Mouse (Mus musculus) bone marrow macrophage, adult 2 months (primary cell): ENCODE measurements around the gene Mbd3. TPM values are rescaled to one million over a fixed set of nuclear protein-coding genes. Genes with fewer than 3 reads are reported as not detected.

Source experiments
- H3K27ac ChIP-seq: 2 replicates; pipeline ENCODE4 v1.5.1; 2012; ENCODE audit warnings: low read depth, low read length; ENCODE audit not compliant: insufficient read depth
- H3K4me1 ChIP-seq: 2 replicates; pipeline ENCODE4 v1.6.1; 2012; ENCODE audit warnings: low read length; ENCODE audit not compliant: control insufficient read depth, insufficient read depth
- H3K4me3 ChIP-seq: 2 replicates; pipeline ENCODE4 v1.5.1; 2012; ENCODE audit warnings: mild to moderate bottlenecking, low read length, moderate library complexity; ENCODE audit not compliant: insufficient read depth
- CTCF ChIP-seq: IDR thresholded peaks from 2 replicates; pipeline ENCODE4 v1.5.1; 2012; ENCODE audit warnings: low read depth, mild to moderate bottlenecking, low read length, moderate library complexity
- POLR2A ChIP-seq: IDR thresholded peaks from 2 replicates; pipeline ENCODE4 v1.6.1; 2012; ENCODE audit warnings: mild to moderate bottlenecking, low read depth, low read length, borderline replicate concordance
- polyA plus RNA-seq: library from polyadenylated mRNA; stranded (reverse); fragments of >200 nt; gene quantifications from 2 replicates; pipeline ENCODE4 v1.2.4, GENCODE M21; 2012; ENCODE audit not compliant: missing spikeins, insufficient read depth, insufficient read length

Mbd3 gene
- 55.6 and 58.2 TPM in 2 replicates for polyA plus RNA-seq

DNA sequence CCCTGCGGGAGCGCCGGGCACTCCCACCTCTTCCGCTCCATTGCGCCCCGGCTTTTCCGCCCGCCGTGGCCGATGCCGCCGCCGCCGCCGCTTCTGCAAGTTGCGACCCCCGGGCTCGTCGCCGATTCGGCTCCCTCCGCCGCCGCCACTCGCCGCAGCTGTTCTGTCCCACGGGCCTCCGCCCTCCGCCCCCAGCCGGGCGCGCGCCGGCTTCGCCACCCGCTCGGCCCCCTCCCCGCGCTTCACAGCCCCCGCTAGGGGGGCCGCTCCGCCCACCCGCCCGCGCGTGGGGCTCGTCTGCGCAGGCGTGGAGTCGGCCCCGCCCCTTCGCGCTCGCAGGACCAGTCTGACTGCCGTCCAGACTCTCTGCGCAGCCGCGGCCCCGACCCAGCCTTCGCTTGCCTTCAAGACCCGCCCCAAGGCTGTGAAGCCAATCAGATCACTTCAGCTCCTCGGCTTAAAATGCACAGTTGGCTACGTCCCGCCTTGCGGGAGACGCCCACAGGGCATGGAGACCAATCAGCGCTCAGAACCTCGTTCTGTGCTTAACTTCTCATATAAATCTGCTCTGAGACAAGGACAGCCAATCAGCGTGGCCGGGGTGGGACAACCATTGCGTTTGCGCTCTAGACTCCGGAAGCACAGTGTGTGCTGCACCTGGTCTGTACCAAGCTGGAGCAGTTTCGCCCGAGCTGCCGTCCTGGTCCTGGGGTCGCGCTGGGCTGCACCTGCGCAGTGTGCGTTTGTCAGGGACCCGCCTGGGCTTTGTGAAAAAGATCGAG lies at the start of gene Mbd3:
TSS of gene Mbd3 (minus strand) at position 360 of the 782 bp plus-strand sequence.
- peak within 1 kb of the TSS; percentile 95 for H3K27ac ChIP-seq
- TF ChIP-seq CTCF (no peak), POLR2A (peak; percentile 89)
- peaks cover 30% of the 10 kb centered on the region for H3K4me1 ChIP-seq
- H3K4me3 ChIP-seq = peak within 1 kb of the TSS; percentile 84

DNA sequence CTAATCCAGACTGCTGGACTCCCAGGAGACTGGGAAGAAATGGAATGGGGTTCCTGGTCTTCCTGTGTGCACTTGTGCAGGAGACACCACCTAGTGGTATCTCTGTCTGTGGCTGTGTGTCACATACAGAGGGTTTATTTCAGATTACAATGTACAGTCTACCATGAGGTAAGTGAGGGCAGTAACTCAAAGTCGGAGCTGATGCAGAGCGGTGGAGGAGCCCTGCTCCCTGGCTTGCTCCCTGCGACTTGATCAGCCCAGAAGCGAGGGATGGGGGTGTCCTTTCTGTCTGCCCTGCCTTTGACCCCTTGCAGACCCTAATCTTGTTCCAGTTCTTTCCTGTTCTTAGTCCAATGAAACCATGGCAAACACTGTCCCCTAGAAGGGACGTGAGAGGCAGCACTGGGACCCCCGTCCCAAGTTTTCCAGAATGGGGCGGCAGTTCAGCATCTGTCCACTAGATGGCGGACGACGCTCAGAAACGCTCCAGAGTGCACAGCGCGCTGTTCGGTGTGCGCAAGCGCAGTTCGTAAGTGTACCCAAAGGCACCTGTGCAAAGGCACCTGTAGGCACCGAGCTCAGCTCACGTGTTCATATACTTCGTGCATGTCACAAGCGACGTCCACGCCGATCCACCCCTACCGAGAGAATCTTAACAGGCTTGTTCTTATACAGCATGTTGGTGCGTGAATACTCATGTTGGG lies 46.7 kb upstream of the Mbd3 start:
- H3K4me3 ChIP-seq = no peak overlapping the region
- TF ChIP-seq POLR2A = no peak
- TF ChIP-seq CTCF = peak; percentile 89
- no peaks in the 10 kb centered on the region for H3K4me1 ChIP-seq
- no peak overlapping the region for H3K27ac ChIP-seq

DNA sequence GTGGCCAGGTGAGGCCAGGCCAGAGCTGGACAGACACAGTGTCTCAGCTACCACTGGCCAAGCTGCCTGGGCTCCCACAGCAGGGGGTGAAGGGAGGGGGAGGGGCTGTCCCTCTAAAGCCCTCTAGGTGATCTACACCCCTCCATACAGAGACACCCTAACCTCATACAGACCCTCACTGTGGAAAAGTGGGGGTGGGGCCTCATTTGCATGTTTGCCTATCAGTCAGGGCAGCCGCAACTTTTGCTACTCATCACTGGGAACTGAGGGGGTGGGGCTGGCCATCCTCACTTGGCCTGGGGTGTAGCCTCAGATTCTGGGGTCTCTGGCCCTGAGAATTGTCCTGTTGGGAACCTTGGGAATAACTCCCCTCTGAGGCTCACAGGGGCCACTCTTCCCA lies 45.7 kb upstream of the Mbd3 start:
- H3K27ac ChIP-seq = no peak overlapping the region
- no peak for TF ChIP-seq POLR2A
- TF ChIP-seq CTCF = no peak

DNA sequence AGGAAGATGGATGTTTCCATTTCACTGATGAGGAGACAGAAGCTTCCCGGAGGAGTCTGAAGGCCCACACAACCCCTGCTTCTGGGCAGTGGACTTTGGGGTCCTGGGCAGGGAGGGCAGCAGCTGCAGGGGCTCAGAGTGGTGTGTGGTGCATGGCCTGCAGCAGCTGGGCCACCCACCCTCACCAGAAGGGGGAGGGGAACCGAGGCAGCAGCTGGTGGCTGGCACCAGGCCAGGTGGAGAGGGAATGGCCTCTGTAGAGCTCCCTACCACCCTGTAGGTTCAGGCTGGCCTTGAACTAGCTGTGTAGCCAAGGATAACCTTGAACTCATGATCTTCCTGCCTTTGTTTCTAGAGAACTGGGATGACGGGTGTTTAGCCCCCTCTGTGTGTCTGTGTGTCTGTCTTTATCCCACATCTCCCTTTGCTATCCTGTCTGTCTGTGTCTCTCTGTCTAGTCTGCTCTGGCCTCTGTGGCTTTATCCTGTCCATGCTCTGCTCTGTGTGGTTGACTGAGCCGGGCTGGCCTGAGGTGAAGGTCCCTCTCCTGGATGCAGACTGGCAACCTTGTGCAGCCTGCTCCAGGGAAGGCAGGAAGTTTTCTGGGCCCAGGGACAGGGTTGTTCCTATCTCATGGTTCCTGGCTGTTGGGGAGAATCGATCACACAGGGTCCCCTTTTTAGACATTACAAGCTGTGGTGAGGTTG lies 45.1 kb upstream of the Mbd3 start:
- Histone ChIP-seq H3K4me3 (no peak overlapping the region), H3K4me1 (no peaks in the 10 kb centered on the region), H3K27ac (no peak overlapping the region)
- no peak for TF ChIP-seq CTCF
- no peak for TF ChIP-seq POLR2A

More for the DNA sequence above, 45.7 kb upstream of the Mbd3 start:
- Histone ChIP-seq H3K4me3 (no peak overlapping the region), H3K4me1 (no peaks in the 10 kb centered on the region)

DNA sequence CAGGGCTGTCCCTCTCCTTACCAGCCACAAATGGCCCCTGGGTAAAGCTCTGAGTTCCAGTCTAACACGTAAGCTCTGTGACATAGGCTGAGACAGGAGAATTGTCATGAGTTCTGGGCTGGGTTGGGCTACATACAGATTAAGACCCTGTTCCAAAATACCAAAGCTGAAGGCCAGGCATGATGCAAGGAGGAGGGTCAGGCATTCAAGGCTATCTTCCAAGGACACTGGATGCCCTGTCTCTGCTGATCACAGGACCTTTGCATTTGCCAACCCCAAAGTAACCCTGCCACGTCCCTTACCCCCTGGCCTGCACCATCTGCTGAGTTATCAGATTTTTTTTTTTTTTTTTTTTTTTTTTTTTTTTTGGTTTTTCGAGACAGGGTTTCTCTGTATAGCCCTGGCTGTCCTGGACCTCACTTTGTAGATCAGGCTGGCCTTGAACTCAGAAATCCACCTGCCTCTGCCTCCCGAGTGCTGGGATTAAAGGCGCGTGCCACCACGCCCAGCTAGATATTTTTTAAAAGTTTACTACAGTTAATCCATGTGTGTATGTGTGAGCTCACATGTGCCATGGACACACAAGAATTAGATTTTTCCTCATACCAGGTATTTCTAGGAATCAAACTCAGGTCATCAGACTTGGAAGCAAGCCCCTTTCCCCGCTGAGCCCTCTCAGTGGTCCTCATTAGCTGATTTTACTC lies 44.4 kb upstream of the Mbd3 start:
- Histone ChIP-seq H3K4me1 (no peaks in the 10 kb centered on the region), H3K27ac (no peak overlapping the region), H3K4me3 (no peak overlapping the region)
- no peak for TF ChIP-seq CTCF
- no peak for TF ChIP-seq POLR2A

DNA sequence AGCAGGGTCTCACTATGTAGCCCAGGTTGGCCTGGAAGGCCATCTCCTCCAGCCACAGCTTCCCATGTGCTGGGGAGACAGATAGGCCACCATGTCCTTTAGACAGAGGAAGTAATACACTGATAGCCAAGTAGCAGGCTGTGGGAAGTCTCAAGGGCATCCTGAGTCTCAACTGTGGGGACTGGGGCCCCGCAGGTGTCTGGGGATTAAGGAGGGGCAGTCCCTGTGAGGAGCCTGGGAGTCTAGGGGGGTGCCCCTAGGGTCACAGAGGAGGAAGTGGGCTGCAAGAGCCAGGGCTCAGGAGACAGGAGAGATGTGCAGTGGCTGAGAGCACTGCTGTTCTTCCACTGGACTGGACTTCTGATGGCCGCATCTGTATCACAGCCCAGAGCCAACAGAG lies 43.6 kb upstream of the Mbd3 start:
- Histone ChIP-seq H3K4me1 (no peaks in the 10 kb centered on the region), H3K4me3 (no peak overlapping the region), H3K27ac (no peak overlapping the region)
- TF ChIP-seq CTCF (no peak), POLR2A (no peak)

DNA sequence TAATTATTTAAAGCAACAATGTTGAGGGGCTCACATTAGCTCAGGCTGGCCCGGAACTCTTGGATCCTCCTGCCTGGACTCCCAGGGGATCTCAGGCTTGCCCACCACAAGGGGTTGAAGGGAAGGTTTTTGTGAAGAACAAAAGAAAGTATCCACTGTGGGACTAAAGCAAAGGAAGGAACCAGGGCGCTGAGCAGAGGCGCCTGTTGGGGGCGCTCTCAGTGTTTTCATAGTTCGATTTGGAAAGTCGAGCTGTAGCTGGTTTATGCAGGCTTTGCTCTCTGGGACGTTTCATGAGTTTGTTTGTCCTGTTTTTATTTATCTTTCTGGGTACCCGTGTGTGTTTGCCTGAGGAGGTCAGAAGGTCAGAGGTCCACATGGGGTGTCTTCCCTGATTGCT lies 42.2 kb upstream of the Mbd3 start:
- Histone ChIP-seq H3K27ac (no peak overlapping the region), H3K4me3 (no peak overlapping the region), H3K4me1 (no peaks in the 10 kb centered on the region)
- no peak for TF ChIP-seq CTCF

DNA sequence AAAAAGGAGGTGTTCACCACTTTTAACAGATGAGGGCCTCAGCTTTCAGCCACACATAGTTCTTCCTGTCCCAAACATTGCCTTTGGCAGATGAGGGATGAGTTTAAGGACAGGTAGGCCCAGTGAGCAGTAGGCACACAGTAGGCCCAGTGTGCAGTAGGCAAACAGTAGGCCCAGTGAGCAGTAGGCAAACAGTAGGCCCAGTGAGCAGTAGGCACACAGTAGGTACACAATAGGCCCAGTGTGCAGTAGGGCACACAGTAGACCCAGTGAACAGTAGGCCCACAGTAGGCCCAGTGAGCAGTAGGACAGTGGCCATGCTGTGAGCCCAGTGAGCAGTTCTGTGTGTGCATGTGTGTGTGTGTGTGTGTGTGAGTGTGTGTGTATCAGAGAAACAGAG lies 40.7 kb upstream of the Mbd3 start:
- TF ChIP-seq CTCF (no peak), POLR2A (no peak)
- H3K4me3 ChIP-seq = no peak overlapping the region
- no peak overlapping the region for H3K27ac ChIP-seq
- H3K4me1 ChIP-seq = no peaks in the 10 kb centered on the region

DNA sequence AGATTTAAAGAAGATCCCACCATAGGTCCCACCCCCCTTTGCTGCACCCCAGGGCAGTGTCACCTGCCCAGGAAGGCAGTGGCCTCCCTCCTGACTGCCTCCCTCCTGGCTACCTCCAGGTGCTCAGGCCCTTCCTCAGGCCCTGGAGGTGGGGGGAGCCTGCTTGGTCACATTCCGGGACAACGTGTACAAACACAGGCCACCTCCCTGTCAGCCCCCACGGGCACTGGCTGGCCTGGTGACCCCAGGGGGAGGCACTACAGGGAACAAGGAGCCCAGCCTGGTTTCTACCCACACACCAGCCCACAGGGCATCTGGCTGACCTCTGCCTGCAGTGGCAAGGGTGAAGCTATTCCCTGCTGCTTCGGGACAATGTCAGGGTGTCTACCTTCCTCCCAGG lies 38.6 kb upstream of the Mbd3 start:
- TF ChIP-seq POLR2A (no peak), CTCF (no peak)
- Histone ChIP-seq H3K27ac (no peak overlapping the region), H3K4me3 (no peak overlapping the region), H3K4me1 (no peaks in the 10 kb centered on the region)

DNA sequence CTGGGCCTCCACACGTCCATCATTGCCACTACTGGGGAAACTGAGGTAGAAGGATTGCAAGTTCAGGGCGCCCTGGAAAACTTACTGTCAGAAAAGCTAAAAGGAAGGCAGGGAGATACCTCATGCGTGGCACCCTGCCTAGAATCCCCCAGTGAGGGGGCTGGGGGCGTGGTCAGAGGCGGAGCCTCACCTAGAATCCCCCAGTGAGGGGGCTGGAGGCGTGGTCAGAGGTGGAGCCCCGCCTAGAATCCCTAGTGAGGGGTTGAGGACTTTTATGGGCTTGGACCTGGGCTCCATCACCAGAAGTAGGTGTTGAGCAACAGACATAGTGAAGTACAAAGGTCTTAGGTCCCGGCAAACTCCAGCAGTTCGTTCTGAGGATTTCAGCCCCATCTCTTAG lies 36.9 kb upstream of the Mbd3 start:
- Histone ChIP-seq H3K4me1 (peaks cover 3% of the 10 kb centered on the region), H3K4me3 (no peak overlapping the region)
- TF ChIP-seq CTCF (no peak), POLR2A (no peak)

More for the DNA sequence above, 36.9 kb upstream of the Mbd3 start:
- H3K27ac ChIP-seq = no peak overlapping the region
